Mouse (Mus musculus) liver, embryonic 15.5 days (tissue): ENCODE measurements around the gene Plcb1. TPM values are rescaled to one million over a fixed set of nuclear protein-coding genes. Genes with fewer than 3 reads are reported as not detected.

Experiments
- ATAC-seq: fragments of 200-750 bp; cut with Nextera tagmentation; 2 replicates; pipeline ENCODE4 v1.8.0; 2017; ENCODE audit warnings: moderate number of reproducible peaks, mild to moderate bottlenecking, moderate library complexity; ENCODE audit not compliant: insufficient read depth
- H3K27ac ChIP-seq: fragments of 300-500 bp; sonication (generic); replicated peaks from 2 replicates; pipeline ENCODE4 v1.5.1; 2015; ENCODE audit warnings: mild to moderate bottlenecking, inconsistent platforms
- H3K27me3 ChIP-seq: fragments of 300-500 bp; sonication (generic); 2 replicates; pipeline ENCODE4 v1.6.1; 2015; ENCODE audit warnings: mild to moderate bottlenecking, inconsistent platforms
- H3K36me3 ChIP-seq: fragments of 300-500 bp; sonication (generic); replicated peaks from 2 replicates; pipeline ENCODE4 v1.6.1; 2015; ENCODE audit warnings: moderate library complexity, mild to moderate bottlenecking, inconsistent platforms
- H3K4me1 ChIP-seq: fragments of 300-500 bp; sonication (generic); replicated peaks from 2 replicates; pipeline ENCODE4 v1.6.1; 2015; ENCODE audit warnings: inconsistent platforms
- H3K4me2 ChIP-seq: fragments of 300-500 bp; sonication (generic); 2 replicates; pipeline ENCODE4 v1.6.1; 2015; ENCODE audit warnings: moderate library complexity, mild to moderate bottlenecking, inconsistent platforms
- H3K4me3 ChIP-seq: fragments of 300-500 bp; sonication (generic); replicated peaks from 2 replicates; pipeline ENCODE4 v1.5.1; 2015; ENCODE audit warnings: mild to moderate bottlenecking, inconsistent platforms
- H3K9ac ChIP-seq: fragments of 300-500 bp; sonication (generic); 2 replicates; pipeline ENCODE4 v1.6.1; 2015; ENCODE audit warnings: moderate library complexity, mild to moderate bottlenecking, inconsistent platforms
- H3K9me3 ChIP-seq: fragments of 300-500 bp; sonication (generic); replicated peaks from 2 replicates; pipeline ENCODE4 v1.6.1; 2016; ENCODE audit warnings: inconsistent platforms
- WGBS: fragments of 180-500 bp; shearing (Covaris S2); methylation state at CpG from one replicate; pipeline ENCODE4 v1.1.7; 2015; ENCODE audit warnings: mixed read lengths; ENCODE audit not compliant: insufficient replicate concordance; 5-methylcytosine and 5-hydroxymethylcytosine counted together
- polyA plus RNA-seq: library from polyadenylated mRNA; unstranded; fragments of >200 nt; fragmentation: Nextera tagmentation; extraction: Ambion mirVana; gene quantifications from 2 replicates; pipeline ENCODE4 v1.2.1, GENCODE M21; 2015

Gene Plcb1
- polyA plus RNA-seq, 1 experiment from 2014 or later, result 3.3 TPM

GRCm38 (mm10) chr2:134800226-134800625 is 14.4 kb downstream of the Plcb1 start:
- Histone ChIP-seq H3K27me3 (no peaks in the 10 kb centered on the region), H3K4me1 (no peaks in the 10 kb centered on the region), H3K4me3 (no peak overlapping the region), H3K9me3 (no peaks in the 10 kb centered on the region), H3K4me2 (no peak overlapping the region), H3K36me3 (no peaks in the 10 kb centered on the region), H3K27ac (no peak overlapping the region), H3K9ac (no peak overlapping the region)
- ATAC-seq, result no peak
- whole genome bisulfite sequencing, result 58% methylated on average over 1 of the region's 1 CpGs

DNA sequence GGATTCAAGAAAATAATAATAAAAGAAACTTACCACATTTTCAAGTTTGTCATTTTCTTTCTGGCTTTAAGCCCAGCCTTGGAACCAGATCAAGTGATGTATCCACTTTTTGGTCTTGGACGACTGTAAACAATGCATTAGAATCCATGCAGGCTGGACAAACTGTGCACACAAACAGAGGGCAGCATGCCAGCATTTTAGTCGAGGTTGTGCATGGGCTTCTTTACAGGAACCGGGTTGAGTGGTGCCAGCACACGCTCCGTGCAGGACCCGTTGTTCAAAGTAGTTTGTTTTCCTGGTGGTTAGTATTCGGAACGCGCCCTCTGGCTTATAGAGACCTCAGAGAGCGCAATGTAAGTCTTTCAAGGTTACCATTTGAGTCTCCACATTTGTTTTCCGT is 30.5 kb downstream of the Plcb1 start:
- Histone ChIP-seq H3K4me3 (no peak overlapping the region), H3K9ac (no peak overlapping the region), H3K4me2 (no peak overlapping the region), H3K36me3 (no peaks in the 10 kb centered on the region), H3K27me3 (no peaks in the 10 kb centered on the region), H3K9me3 (no peaks in the 10 kb centered on the region), H3K4me1 (no peaks in the 10 kb centered on the region), H3K27ac (no peak overlapping the region)
- no peak for ATAC-seq
- 69% methylated on average over 11 of the region's 11 CpGs for WGBS

- Histone ChIP-seq H3K27me3 (no peaks in the 10 kb centered on the region), H3K27ac (no peak overlapping the region), H3K4me2 (no peak overlapping the region), H3K9me3 (no peaks in the 10 kb centered on the region), H3K36me3 (no peaks in the 10 kb centered on the region), H3K4me1 (no peaks in the 10 kb centered on the region), H3K4me3 (no peak overlapping the region), H3K9ac (no peak overlapping the region)
- no peak for ATAC-seq
- WGBS, result 65% methylated on average over 7 of the region's 7 CpGs
Measured at GRCm38 (mm10) chr2:134817058-134817840, 31.4 kb downstream of the Plcb1 start.

DNA sequence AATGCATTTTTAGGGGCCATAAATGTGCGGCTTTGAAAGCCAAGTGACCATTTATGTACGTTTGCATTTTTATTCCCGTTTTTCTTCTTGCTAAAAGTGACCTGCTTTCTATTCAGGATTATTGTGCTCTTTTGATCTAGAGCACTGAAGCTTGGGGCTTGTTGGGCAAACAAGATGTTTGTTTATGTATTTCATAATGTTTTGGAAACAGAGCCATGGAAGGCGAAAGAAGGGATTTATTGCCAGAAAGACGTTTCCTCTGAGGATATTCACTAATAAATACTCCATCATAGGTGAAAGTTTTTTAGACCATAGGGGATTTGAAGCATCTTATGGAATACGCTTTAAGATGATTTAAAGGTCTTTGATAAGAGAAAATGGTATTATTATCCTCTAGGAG is 35.3 kb downstream of the Plcb1 start:
- WGBS, result 63% methylated on average over 6 of the region's 6 CpGs
- H3K9me3 ChIP-seq, result no peaks in the 10 kb centered on the region
- no peaks in the 10 kb centered on the region for H3K36me3 ChIP-seq
- H3K4me2 ChIP-seq, result no peak overlapping the region
- H3K27me3 ChIP-seq, result no peaks in the 10 kb centered on the region
- H3K9ac ChIP-seq, result no peak overlapping the region
- H3K4me3 ChIP-seq, result no peak overlapping the region
- no peaks in the 10 kb centered on the region for H3K4me1 ChIP-seq
- no peak for ATAC-seq
- H3K27ac ChIP-seq, result no peak overlapping the region

GRCm38 (mm10) chr2:134825645-134826044 is 39.8 kb downstream of the Plcb1 start:
- ATAC-seq, result no peak
- Histone ChIP-seq H3K27me3 (no peaks in the 10 kb centered on the region), H3K4me1 (no peaks in the 10 kb centered on the region; the same call in 1 of the 2 replicates), H3K4me3 (no peak overlapping the region), H3K36me3 (no peaks in the 10 kb centered on the region), H3K9me3 (no peaks in the 10 kb centered on the region), H3K4me2 (peak overlapping the region; percentile 15; the same call in 1 of the 2 replicates), H3K9ac (no peak overlapping the region), H3K27ac (no peak overlapping the region; the same call in 1 of the 2 replicates)
- WGBS, result 47% methylated on average over 7 of the region's 7 CpGs

DNA sequence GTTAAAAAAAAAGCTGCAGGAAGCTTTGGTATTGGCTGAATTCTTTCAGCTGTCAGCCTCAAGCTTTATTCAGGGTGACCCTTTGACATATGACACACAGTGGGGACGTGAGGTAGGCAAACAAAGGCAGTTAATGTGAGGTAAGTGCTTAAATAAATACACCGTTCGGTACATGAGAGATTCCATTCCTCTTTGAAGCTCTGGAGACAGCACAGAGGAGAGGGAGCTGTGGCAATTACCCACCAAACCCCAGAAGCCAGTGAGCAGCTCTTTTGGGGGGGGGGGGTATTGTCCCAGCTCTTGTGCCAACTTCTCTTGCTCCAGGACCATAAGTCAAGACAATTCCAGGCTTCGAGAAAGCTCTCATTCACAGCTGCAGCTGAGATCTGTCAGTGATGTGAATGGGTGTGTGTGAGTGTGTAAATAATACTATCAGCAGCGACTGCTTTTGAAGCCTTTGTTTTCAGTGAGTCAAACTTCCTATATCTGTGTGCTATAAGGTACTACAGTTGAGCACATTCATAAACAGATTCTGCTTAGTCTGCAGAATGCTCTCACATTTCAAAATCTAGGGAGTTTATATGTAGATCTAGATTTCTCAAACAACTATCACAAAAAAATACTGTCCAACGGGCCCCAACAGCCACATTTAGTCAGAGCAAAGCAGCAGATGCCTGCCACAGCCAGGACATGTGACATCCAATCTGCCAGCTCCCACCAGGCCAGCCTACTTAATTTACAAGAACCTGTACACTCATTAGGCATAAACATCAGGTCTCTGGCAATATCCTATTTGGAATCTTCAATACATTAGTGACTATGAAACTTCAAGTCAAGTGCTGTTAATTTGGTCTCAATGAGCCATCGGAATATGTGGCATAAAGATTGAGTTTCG is 40.5 kb downstream of the Plcb1 start:
- no peak overlapping the region for H3K9ac ChIP-seq
- peak overlapping the region; percentile 30 for H3K4me2 ChIP-seq
- 0 out of 2 replicates have a peak overlapping the region, but pooled peaks have one; percentile 48 for H3K27ac ChIP-seq
- no peaks in the 10 kb centered on the region for H3K9me3 ChIP-seq
- H3K4me3 ChIP-seq, result no peak overlapping the region
- H3K27me3 ChIP-seq, result no peaks in the 10 kb centered on the region
- ATAC-seq, result peak; percentile 79
- WGBS, result 45% methylated on average over 8 of the region's 8 CpGs
- H3K36me3 ChIP-seq, result no peaks in the 10 kb centered on the region
- no peaks in the 10 kb centered on the region; the same call in 1 of the 2 replicates for H3K4me1 ChIP-seq

DNA sequence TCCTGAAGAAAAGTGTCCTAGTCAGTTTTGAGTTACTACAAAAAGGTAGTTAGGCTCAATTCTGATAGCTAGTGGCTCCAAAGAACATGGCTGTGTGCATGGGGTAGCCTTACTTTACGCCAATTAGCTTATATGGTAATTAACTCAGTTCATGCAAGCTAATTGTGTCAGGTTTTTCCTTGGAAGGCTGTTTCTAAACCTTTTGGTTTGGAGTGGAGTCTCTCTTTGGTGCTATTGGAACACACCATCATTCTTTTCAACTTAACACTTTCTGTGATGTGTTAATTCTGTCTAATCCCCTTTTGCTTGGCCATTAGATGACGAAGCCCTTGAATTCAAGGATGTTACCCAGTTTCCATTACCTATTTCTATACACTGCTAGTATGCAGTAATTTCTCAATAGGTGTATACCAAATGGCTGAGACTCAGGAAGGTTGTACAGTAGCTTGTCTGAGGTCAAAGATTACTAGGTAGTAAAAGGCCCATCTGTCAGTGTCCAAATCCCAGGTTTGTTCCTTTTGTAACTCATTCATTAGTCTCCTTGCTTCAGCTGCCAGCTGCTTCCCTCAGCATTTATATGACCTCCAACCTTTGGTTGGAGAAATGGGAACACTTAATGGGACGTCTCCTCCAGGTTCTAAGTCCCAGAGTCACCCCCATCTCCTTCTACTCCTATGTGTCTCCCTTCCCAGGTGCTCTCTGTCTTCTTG is 42.1 kb downstream of the Plcb1 start:
- 56% methylated on average over 3 of the region's 3 CpGs for WGBS
- no peaks in the 10 kb centered on the region for H3K36me3 ChIP-seq

DNA sequence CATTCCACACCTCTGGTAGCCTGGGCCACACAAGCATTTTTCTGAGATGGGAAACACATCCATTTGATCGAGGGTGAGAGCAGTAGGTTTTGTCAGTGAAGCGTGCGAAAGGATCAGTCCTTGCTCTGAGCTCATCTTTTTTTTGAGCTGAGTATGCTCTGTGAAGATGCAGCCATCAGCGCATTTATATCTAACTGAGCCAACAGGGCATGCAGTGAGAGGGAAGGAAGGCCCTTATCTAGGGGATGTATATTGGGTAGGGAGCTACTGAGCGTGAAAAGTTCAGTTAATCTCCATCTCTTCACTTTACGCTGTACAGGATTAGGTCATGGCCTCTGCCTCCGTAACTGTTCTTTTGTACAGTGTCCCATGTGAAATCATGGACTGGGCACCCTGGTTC is 46.0 kb downstream of the Plcb1 start:
- no peak overlapping the region for H3K27ac ChIP-seq
- H3K4me3 ChIP-seq, result no peak overlapping the region
- H3K36me3 ChIP-seq, result no peaks in the 10 kb centered on the region
- H3K9ac ChIP-seq, result no peak overlapping the region
- WGBS, result 69% methylated on average over 7 of the region's 7 CpGs
- ATAC-seq, result peak; percentile 22; the same call in 1 of the 2 replicates
- H3K27me3 ChIP-seq, result no peaks in the 10 kb centered on the region
- no peak overlapping the region for H3K4me2 ChIP-seq
- no peaks in the 10 kb centered on the region for H3K9me3 ChIP-seq
- no peaks in the 10 kb centered on the region for H3K4me1 ChIP-seq

More for the DNA sequence above, 42.1 kb downstream of the Plcb1 start:
- no peaks in the 10 kb centered on the region for H3K9me3 ChIP-seq
- H3K4me1 ChIP-seq, result no peaks in the 10 kb centered on the region; the same call in 1 of the 2 replicates
- H3K4me3 ChIP-seq, result no peak overlapping the region
- no peak for ATAC-seq
- H3K27ac ChIP-seq, result no peak overlapping the region
- no peaks in the 10 kb centered on the region for H3K27me3 ChIP-seq
- no peak overlapping the region for H3K9ac ChIP-seq
- H3K4me2 ChIP-seq, result no peak overlapping the region

GRCm38 (mm10) chr2:134836097-134836496 is 50.2 kb downstream of the Plcb1 start:
- H3K4me1 ChIP-seq, result no peaks in the 10 kb centered on the region

DNA sequence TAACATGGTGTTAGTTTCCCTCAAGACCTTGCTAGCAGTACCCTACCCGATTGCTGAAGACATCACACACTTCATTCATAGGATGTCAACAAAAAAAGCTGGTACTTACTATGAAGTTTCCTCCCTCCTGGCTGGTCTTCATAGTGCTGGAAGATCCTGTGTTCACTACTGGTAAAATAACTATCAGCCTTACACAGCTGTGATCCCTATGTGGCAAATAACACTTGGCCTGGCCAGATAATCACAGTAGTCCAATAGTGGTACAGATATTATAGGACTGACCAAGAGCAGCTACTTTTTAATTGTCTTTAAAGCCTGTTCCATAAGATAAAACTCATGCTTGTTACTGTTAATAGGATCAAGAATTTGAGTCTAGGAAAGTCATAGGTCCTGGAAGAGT is 52.3 kb downstream of the Plcb1 start:
- Histone ChIP-seq H3K9ac (no peak overlapping the region), H3K4me1 (no peaks in the 10 kb centered on the region; the same call in 1 of the 2 replicates), H3K36me3 (no peaks in the 10 kb centered on the region), H3K4me2 (no peak overlapping the region), H3K4me3 (no peak overlapping the region), H3K27me3 (no peaks in the 10 kb centered on the region), H3K27ac (no peak overlapping the region), H3K9me3 (no peaks in the 10 kb centered on the region)
- peak; percentile 66 for ATAC-seq
- WGBS, result 57% methylated on average over 1 of the region's 1 CpGs

More at GRCm38 (mm10) chr2:134836097-134836496, 50.2 kb downstream of the Plcb1 start:
- ATAC-seq, result no peak
- Histone ChIP-seq H3K27me3 (no peaks in the 10 kb centered on the region), H3K9ac (no peak overlapping the region), H3K27ac (no peak overlapping the region), H3K36me3 (no peaks in the 10 kb centered on the region), H3K4me2 (no peak overlapping the region), H3K9me3 (no peaks in the 10 kb centered on the region), H3K4me3 (no peak overlapping the region)
- WGBS, result 32% methylated on average over 1 of the region's 1 CpGs
